Mouse (Mus musculus) E14TG2a.4 (cell line): Measurements from ENCODE around the gene Rap1gap.

ENCODE experiments used
- H3K27me3 ChIP-seq: 2 replicates; pipeline ENCODE4 v1.6.1; 2014; ENCODE audit warnings: low read length, control low read depth; ENCODE audit not compliant: insufficient read depth
- H3K36me3 ChIP-seq: 2 replicates; pipeline ENCODE4 v1.6.1; 2014; ENCODE audit warnings: low read length, control low read depth; ENCODE audit not compliant: insufficient read depth
- H3K4me1 ChIP-seq: replicated peaks from 2 replicates; pipeline ENCODE4 v1.6.1; 2014; ENCODE audit warnings: low read depth, low read length, control low read depth
- H3K4me3 ChIP-seq: replicated peaks from 2 replicates; pipeline ENCODE4 v1.5.1; 2014; ENCODE audit warnings: mild to moderate bottlenecking, low read length
- H3K9me3 ChIP-seq: 2 replicates; pipeline ENCODE4 v1.6.1; 2014; ENCODE audit warnings: low read length, control low read depth
- CTCF ChIP-seq: conservative IDR thresholded peaks from 2 replicates; pipeline ENCODE4 v1.5.1; 2014; ENCODE audit warnings: low read length
- NANOG ChIP-seq: IDR thresholded peaks from 2 replicates; pipeline ENCODE4 v1.6.1; 2014; ENCODE audit warnings: borderline replicate concordance, low read length, mixed read lengths
- POU5F1 ChIP-seq: IDR thresholded peaks from 2 replicates; pipeline ENCODE4 v1.6.1; 2014; ENCODE audit warnings: low read length, borderline replicate concordance

The Rap1gap gene

GRCm38 (mm10) chr4:137732962-137733361 is 68.4 kb downstream of the Rap1gap start:
- TF ChIP-seq CTCF (no peak), NANOG (no peak), POU5F1 (no peak)
- Histone ChIP-seq H3K27me3 (peaks cover 23% of the 10 kb centered on the region), H3K4me1 (peaks cover 72% of the 10 kb centered on the region), H3K4me3 (no peak overlapping the region), H3K36me3 (no peaks in the 10 kb centered on the region), H3K9me3 (no peaks in the 10 kb centered on the region)

GRCm38 (mm10) chr4:137733459-137733858 is 68.9 kb downstream of the Rap1gap start:
- H3K27me3 ChIP-seq = peaks cover 23% of the 10 kb centered on the region
- H3K9me3 ChIP-seq = no peaks in the 10 kb centered on the region
- peaks cover 71% of the 10 kb centered on the region for H3K4me1 ChIP-seq
- no peak overlapping the region for H3K4me3 ChIP-seq
- H3K36me3 ChIP-seq = no peaks in the 10 kb centered on the region
- TF ChIP-seq POU5F1 = no peak
- TF ChIP-seq CTCF = no peak
- no peak for TF ChIP-seq NANOG

GRCm38 (mm10) chr4:137736220-137736701 is 71.7 kb downstream of the Rap1gap start:
- no peak for TF ChIP-seq NANOG
- no peak for TF ChIP-seq POU5F1
- no peak for TF ChIP-seq CTCF
- H3K9me3 ChIP-seq = no peaks in the 10 kb centered on the region
- H3K27me3 ChIP-seq = peaks cover 12% of the 10 kb centered on the region
- peaks cover 6% of the 10 kb centered on the region for H3K36me3 ChIP-seq
- peak overlapping the region; percentile 69 for H3K4me3 ChIP-seq
- H3K4me1 ChIP-seq = peaks cover 67% of the 10 kb centered on the region

GRCm38 (mm10) chr4:137737760-137738159 is 73.2 kb downstream of the Rap1gap start:
- Histone ChIP-seq H3K36me3 (peaks cover 21% of the 10 kb centered on the region), H3K4me3 (no peak overlapping the region; the same call in 1 of the 2 replicates), H3K4me1 (peaks cover 72% of the 10 kb centered on the region), H3K9me3 (no peaks in the 10 kb centered on the region), H3K27me3 (0 out of 2 replicates have a peak, but pooled peaks cover 3% of the 10 kb centered on the region)
- TF ChIP-seq NANOG (no peak), POU5F1 (no peak), CTCF (no peak)

- H3K4me3 ChIP-seq = peak overlapping the region; percentile 41
- peaks cover 37% of the 10 kb centered on the region for H3K36me3 ChIP-seq
Measured at GRCm38 (mm10) chr4:137739151-137739923, 74.8 kb downstream of the Rap1gap start.

GRCm38 (mm10) chr4:137740350-137740749 is 75.8 kb downstream of the Rap1gap start:
- Histone ChIP-seq H3K9me3 (no peaks in the 10 kb centered on the region), H3K27me3 (no peaks in the 10 kb centered on the region), H3K4me3 (no peak overlapping the region), H3K36me3 (peaks cover 47% of the 10 kb centered on the region), H3K4me1 (peaks cover 82% of the 10 kb centered on the region)
- TF ChIP-seq POU5F1 (no peak), CTCF (no peak), NANOG (no peak)

More at GRCm38 (mm10) chr4:137739151-137739923, 74.8 kb downstream of the Rap1gap start:
- Histone ChIP-seq H3K4me1 (peaks cover 79% of the 10 kb centered on the region), H3K9me3 (no peaks in the 10 kb centered on the region), H3K27me3 (0 out of 2 replicates have a peak, but pooled peaks cover 3% of the 10 kb centered on the region)
- TF ChIP-seq POU5F1 = no peak
- TF ChIP-seq NANOG = no peak
- no peak for TF ChIP-seq CTCF

- Histone ChIP-seq H3K4me3 (no peak overlapping the region), H3K9me3 (no peaks in the 10 kb centered on the region), H3K36me3 (peaks cover 81% of the 10 kb centered on the region), H3K27me3 (no peaks in the 10 kb centered on the region), H3K4me1 (peaks cover 53% of the 10 kb centered on the region)
- TF ChIP-seq CTCF = no peak
- no peak for TF ChIP-seq POU5F1
- no peak for TF ChIP-seq NANOG
Measured at GRCm38 (mm10) chr4:137743791-137744190, 79.3 kb downstream of the Rap1gap start.

GRCm38 (mm10) chr4:137744433-137744918 is 80.0 kb downstream of the Rap1gap start:
- Histone ChIP-seq H3K9me3 (no peaks in the 10 kb centered on the region), H3K4me1 (peaks cover 50% of the 10 kb centered on the region), H3K4me3 (no peak overlapping the region), H3K27me3 (no peaks in the 10 kb centered on the region), H3K36me3 (peaks cover 88% of the 10 kb centered on the region)
- no peak for TF ChIP-seq NANOG
- peak; percentile 66 for TF ChIP-seq CTCF

- H3K4me3 ChIP-seq = no peak overlapping the region
Measured at GRCm38 (mm10) chr4:137747091-137747490, 82.6 kb downstream of the Rap1gap start.

More at GRCm38 (mm10) chr4:137747091-137747490, 82.6 kb downstream of the Rap1gap start:
- H3K4me1 ChIP-seq = peaks cover 60% of the 10 kb centered on the region
- no peaks in the 10 kb centered on the region for H3K9me3 ChIP-seq
- H3K27me3 ChIP-seq = no peaks in the 10 kb centered on the region
- peaks cover 100% of the 10 kb centered on the region for H3K36me3 ChIP-seq
- TF ChIP-seq POU5F1 (no peak), NANOG (no peak), CTCF (no peak)
